Mouse (Mus musculus): Measurements from ENCODE around the gene D10Jhu81e. TPM values are rescaled to one million over a fixed set of nuclear protein-coding genes. Genes with fewer than 3 reads are reported as not detected.

D10Jhu81e gene
- polyA plus RNA-seq, 1 experiment from 2014 or later, result 20.8 TPM

DNA sequence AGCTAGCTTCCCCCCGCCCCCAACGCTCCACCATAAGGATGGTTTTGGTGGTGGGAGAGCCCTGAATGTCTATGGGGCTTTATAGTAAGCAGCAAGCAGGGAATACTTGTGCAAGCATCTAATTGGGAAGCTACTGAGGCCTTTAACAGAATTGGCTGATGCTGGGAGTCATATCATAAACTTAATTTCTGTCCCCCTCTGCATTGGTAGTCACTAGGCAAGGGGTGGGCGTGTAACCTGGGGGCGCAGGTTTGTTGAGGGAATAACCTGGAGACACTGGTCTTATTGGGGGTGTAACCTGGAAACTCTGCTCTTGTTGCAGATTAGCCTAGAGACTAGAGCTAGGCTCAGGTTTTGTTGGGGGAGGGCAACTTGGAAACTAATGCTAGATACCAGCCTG, 50.2 kb downstream of the D10Jhu81e start:
- no peaks in the 10 kb centered on the region for H3K27me3 ChIP-seq (ENCODE audit: insufficient read depth, low read length)
- ATAC-seq (no peak), DNase-seq (no peak)
- H3K4me3 ChIP-seq (ENCODE audit: low read depth, low read length), result no peak overlapping the region
- H3K4me2 ChIP-seq (ENCODE audit: low read depth, low read length), result no peak overlapping the region
- 88% methylated on average over 4 of the region's 4 CpGs for WGBS (ENCODE audit: insufficient replicate concordance)
- H3K36me3 ChIP-seq (replicated peaks; ENCODE audit: insufficient read depth, low read length), result no peaks in the 10 kb centered on the region
- H3K27ac ChIP-seq (ENCODE audit: low read depth), result no peak overlapping the region
- H3K4me1 ChIP-seq (ENCODE audit: insufficient read depth), result peaks cover 4% of the 10 kb centered on the region; the same call in 1 of the 2 replicates
- H3K9ac ChIP-seq (replicated peaks), result no peak overlapping the region
- no peaks in the 10 kb centered on the region; the same call in 1 of the 2 replicates for H3K9me3 ChIP-seq (ENCODE audit: low read length)
- TF ChIP-seq EP300 (IDR thresholded peaks at IDR 0.05; ENCODE audit: low read depth) (no peak), CTCF (IDR thresholded peaks at IDR 0.05; ENCODE audit: low read depth) (no peak)

DNA sequence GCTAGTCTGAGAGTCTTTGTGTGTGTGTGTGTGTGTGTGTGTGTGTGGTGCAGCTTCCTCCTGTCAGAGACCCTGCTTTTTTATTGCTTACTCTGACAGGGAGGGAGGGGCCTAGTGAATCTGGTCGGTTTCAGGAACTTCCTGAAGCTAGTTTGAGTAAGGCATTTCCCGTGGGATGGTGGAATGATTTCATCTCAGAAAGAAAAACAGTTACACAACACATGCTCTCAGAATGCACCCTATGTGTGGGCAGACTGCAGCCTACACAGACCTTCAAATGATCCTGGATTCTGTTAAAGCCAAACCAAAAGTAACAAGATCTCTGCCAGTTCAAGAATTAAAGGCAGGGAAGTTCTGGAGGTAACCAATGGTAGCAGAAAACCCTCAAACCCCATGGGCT, 54.4 kb downstream of the D10Jhu81e start:
- H3K4me1 ChIP-seq (ENCODE audit: insufficient read depth), result no peaks in the 10 kb centered on the region
- 36% methylated on average over 2 of the region's 2 CpGs for WGBS (ENCODE audit: insufficient replicate concordance)

DNA sequence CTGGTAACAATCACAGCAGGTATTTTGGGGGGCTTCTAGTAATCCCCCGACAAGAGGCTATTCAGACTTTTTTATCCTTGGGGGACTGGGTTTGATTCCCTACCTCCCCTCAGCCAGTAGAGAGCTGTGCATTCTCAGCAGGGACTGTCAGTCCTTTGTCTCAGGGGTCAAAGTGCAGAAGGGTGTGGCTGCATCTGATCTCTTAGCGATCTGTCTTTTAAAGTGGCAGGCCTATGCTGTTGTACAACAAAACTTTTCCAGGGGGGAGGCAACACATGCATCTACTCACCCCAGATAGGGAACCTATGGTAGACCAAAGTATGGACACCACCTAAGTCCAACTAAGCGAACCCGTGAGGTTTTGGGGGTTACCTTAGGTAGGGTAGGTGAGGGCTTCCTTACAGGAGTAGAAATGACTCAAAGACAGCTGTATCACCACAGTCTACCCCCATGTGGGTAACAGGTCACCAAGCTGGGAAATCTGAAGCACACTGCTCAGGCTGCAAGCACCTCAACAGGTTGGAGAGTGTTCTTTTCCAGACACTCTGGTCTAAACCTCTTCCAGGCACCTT, 55.0 kb downstream of the D10Jhu81e start:
- 78% methylated on average over 4 of the region's 4 CpGs for WGBS (ENCODE audit: insufficient replicate concordance)
- no peak for ATAC-seq

More for the DNA sequence above, 54.4 kb downstream of the D10Jhu81e start:
- Histone ChIP-seq H3K27me3 (ENCODE audit: insufficient read depth, low read length) (no peaks in the 10 kb centered on the region), H3K9ac (replicated peaks) (no peak overlapping the region), H3K4me3 (ENCODE audit: low read depth, low read length) (no peak overlapping the region), H3K36me3 (replicated peaks; ENCODE audit: insufficient read depth, low read length) (no peaks in the 10 kb centered on the region), H3K9me3 (ENCODE audit: low read length) (peaks cover 4% of the 10 kb centered on the region; the same call in 1 of the 2 replicates), H3K4me2 (ENCODE audit: low read depth, low read length) (no peak overlapping the region), H3K27ac (ENCODE audit: low read depth) (no peak overlapping the region)
- no peak for DNase-seq
- TF ChIP-seq CTCF (IDR thresholded peaks at IDR 0.05; ENCODE audit: low read depth) (no peak), EP300 (IDR thresholded peaks at IDR 0.05; ENCODE audit: low read depth) (no peak)
- ATAC-seq, result no peak

More for the DNA sequence above, 55.0 kb downstream of the D10Jhu81e start:
- TF ChIP-seq CTCF (IDR thresholded peaks at IDR 0.05; ENCODE audit: low read depth) (no peak), EP300 (IDR thresholded peaks at IDR 0.05; ENCODE audit: low read depth) (no peak)
- H3K4me2 ChIP-seq (ENCODE audit: low read depth, low read length), result no peak overlapping the region
- H3K36me3 ChIP-seq (replicated peaks; ENCODE audit: insufficient read depth, low read length), result no peaks in the 10 kb centered on the region
- no peak for DNase-seq
- no peak overlapping the region for H3K27ac ChIP-seq (ENCODE audit: low read depth)
- no peak overlapping the region for H3K9ac ChIP-seq (replicated peaks)
- H3K4me3 ChIP-seq (ENCODE audit: low read depth, low read length), result no peak overlapping the region
- H3K27me3 ChIP-seq (ENCODE audit: insufficient read depth, low read length), result no peaks in the 10 kb centered on the region
- H3K4me1 ChIP-seq (ENCODE audit: insufficient read depth), result no peaks in the 10 kb centered on the region
- H3K9me3 ChIP-seq (ENCODE audit: low read length), result peaks cover 4% of the 10 kb centered on the region; the same call in 1 of the 2 replicates

Other genes with a start within 250 kb of the D10Jhu81e start
- 1.5 and 1.7 TPM in 2 replicates for gene Trpm2, start 199.2 kb downstream of the D10Jhu81e start, polyA plus RNA-seq (2015; fragmentation: Nextera tagmentation; extraction: Ambion mirVana)
- gene 1810043G02Rik, start 191.3 kb downstream of the D10Jhu81e start, polyA plus RNA-seq (2015; fragmentation: Nextera tagmentation; extraction: Ambion mirVana), result 4.0 and 4.4 TPM in 2 replicates
- gene Pfkl, start 159.7 kb downstream of the D10Jhu81e start, polyA plus RNA-seq (2015; fragmentation: Nextera tagmentation; extraction: Ambion mirVana), result 23.5 and 31.3 TPM in 2 replicates
- gene Dnmt3l, start 127.8 kb downstream of the D10Jhu81e start, polyA plus RNA-seq (2015; fragmentation: Nextera tagmentation; extraction: Ambion mirVana), result not detected in 2 replicates
- gene Aire, start 126.2 kb downstream of the D10Jhu81e start, polyA plus RNA-seq (2015; fragmentation: Nextera tagmentation; extraction: Ambion mirVana), result not detected in 2 replicates
- gene Icosl, start 100.5 kb downstream of the D10Jhu81e start, polyA plus RNA-seq (2015; fragmentation: Nextera tagmentation; extraction: Ambion mirVana), result 0.86 and 1.2 TPM in 2 replicates
- 5.3 and 6.1 TPM in 2 replicates for gene Pwp2, start 15.4 kb upstream of the D10Jhu81e start, polyA plus RNA-seq (2015; fragmentation: Nextera tagmentation; extraction: Ambion mirVana)
- 13.9 and 14.7 TPM in 2 replicates for gene Trappc10, start 74.9 kb upstream of the D10Jhu81e start, polyA plus RNA-seq (2015; fragmentation: Nextera tagmentation; extraction: Ambion mirVana)
- gene Agpat3, start 182.7 kb upstream of the D10Jhu81e start, polyA plus RNA-seq (2015; fragmentation: Nextera tagmentation; extraction: Ambion mirVana), result 154 and 171 TPM in 2 replicates
- 93.5 and 95.5 TPM in 2 replicates for gene Rrp1, start 243.3 kb upstream of the D10Jhu81e start, polyA plus RNA-seq (2015; fragmentation: Nextera tagmentation; extraction: Ambion mirVana)